Mouse (Mus musculus): Measurements from ENCODE around the gene Men1. TPM values are rescaled to one million over a fixed set of nuclear protein-coding genes. Genes with fewer than 3 reads are reported as not detected.

The Men1 gene
- total RNA-seq, 1 experiment from 2014 or later = 60.1 TPM

Small RNA genes within 50 kb of the gene (microRNA-seq; reads per million reads assigned to microRNA genes)
- 0 to 1.4 reads per million in 2 experiments for gene Mir6989

Other genes with a start within 250 kb of the Men1 start
- 3.0 and 4.1 TPM in 2 replicates for gene Cdca5, start 250.0 kb upstream of the Men1 start, total RNA-seq (2021)
- not detected in 2 replicates for gene AC131692.1, start 240.6 kb upstream of the Men1 start, total RNA-seq (2021)
- gene Naaladl1, start 229.2 kb upstream of the Men1 start, total RNA-seq (2021) = 0.24 and 0.38 TPM in 2 replicates
- 15.1 and 19.5 TPM in 2 replicates for gene Sac3d1, start 216.3 kb upstream of the Men1 start, total RNA-seq (2021)
- gene Snx15, start 206.7 kb upstream of the Men1 start, total RNA-seq (2021) = 23.5 and 26.9 TPM in 2 replicates
- 1.00 and 2.1 TPM in 2 replicates for gene Batf2, start 194.0 kb upstream of the Men1 start, total RNA-seq (2021)
- 74.5 and 74.7 TPM in 2 replicates for gene Arl2, start 193.4 kb upstream of the Men1 start, total RNA-seq (2021)
- gene Majin, start 150.6 kb upstream of the Men1 start, total RNA-seq (2021) = 0.76 and 2.9 TPM in 2 replicates
- 20.1 and 25.8 TPM in 2 replicates for gene Gpha2, start 108.6 kb upstream of the Men1 start, total RNA-seq (2021)
- gene Ppp2r5b, start 99.1 kb upstream of the Men1 start, total RNA-seq (2021) = 95.5 and 103 TPM in 2 replicates
- gene Atg2a, start 93.3 kb upstream of the Men1 start, total RNA-seq (2021) = 33.8 and 47.0 TPM in 2 replicates
- 101 and 126 TPM in 2 replicates for gene Ehd1, start 58.3 kb upstream of the Men1 start, total RNA-seq (2021)
- 22.8 and 34.2 TPM in 2 replicates for gene Cdc42bpg, start 28.5 kb upstream of the Men1 start, total RNA-seq (2021)
- gene Map4k2, start 6.2 kb downstream of the Men1 start, total RNA-seq (2021) = 44.7 and 56.3 TPM in 2 replicates
- gene Sf1, start 28.7 kb downstream of the Men1 start, total RNA-seq (2021) = 211 and 245 TPM in 2 replicates
- 61.6 and 85.9 TPM in 2 replicates for gene Pygm, start 49.4 kb downstream of the Men1 start, total RNA-seq (2021)
- gene Rasgrp2, start 64.4 kb downstream of the Men1 start, total RNA-seq (2021) = 37.6 and 39.5 TPM in 2 replicates
- 11.1 and 12.7 TPM in 2 replicates for gene Nrxn2, start 83.8 kb downstream of the Men1 start, total RNA-seq (2021)
- gene Slc22a12, start 208.1 kb downstream of the Men1 start, total RNA-seq (2021) = not detected in 2 replicates